Mouse (Mus musculus) spleen, postnatal 14 days (tissue): Measurements from ENCODE around the gene Eif4g3.

Experiments used
- DNase-seq, 2 experiments: peaks; one replicate each; pipeline ENCODE4 v3.0.0; 2021 to 2022; ENCODE audit warnings: low spot score in 2 of 2

Gene Eif4g3

DNA sequence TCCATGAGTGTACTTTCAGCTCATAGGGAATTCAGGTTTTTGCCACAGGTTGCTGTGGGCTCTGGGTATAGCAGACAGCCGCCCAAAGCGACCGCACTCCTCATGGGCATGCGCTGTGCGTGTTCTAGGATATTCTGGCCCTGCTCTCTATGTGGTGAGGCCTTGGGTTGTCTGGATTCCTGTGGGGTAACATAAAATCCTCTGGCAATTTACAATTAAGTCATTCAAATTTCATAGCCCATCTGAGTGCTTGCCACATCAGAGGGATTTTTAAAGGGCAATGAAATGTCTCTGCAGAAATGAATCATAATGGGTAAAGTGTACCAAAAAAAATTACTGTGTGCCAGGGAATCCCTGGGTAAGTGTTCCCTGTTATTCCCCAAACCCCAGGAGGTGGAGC lies 3.4 kb upstream of the Eif4g3 start:
- DNase-seq, result no peak

DNA sequence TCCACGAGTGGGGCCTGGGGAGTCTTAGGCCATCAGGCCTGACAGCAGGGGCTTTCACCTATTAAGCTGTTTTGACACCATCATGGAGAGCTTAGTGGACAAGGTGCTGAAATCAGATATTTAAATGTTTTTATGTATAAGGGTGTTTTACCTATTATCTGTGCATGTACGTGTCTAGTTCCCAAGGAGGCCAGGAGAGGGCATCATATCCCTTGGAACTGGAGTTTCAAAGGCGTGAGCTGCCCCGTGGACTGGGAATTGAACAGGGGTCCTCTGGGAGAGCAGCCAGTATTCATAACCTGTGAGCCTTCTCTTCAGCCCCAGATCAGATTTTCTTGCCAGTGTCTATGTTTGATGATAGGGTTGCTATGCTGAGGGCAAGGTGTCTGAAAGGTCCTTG lies 2.4 kb upstream of the Eif4g3 start:
- DNase-seq, result no peak

DNA sequence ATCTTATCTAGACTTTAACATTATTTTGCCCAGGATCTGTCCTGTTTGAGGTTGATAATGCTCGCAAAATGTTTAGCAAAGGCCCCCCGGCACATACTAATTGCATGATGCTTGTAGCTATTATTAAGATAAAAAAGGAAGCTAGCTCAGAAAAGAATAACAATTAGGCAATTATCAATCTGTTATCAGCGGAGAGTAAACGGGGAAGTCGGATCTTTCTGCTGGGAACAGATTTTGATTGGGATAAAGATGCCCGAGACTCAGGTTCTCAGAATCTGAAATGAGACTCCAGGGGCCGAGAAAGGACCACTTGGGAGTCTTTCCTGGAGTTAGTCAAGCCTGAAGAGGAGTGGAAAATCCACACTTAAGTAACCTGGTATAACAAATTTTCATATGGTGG lies 1.6 kb upstream of the Eif4g3 start:
- no peak for DNase-seq

DNA sequence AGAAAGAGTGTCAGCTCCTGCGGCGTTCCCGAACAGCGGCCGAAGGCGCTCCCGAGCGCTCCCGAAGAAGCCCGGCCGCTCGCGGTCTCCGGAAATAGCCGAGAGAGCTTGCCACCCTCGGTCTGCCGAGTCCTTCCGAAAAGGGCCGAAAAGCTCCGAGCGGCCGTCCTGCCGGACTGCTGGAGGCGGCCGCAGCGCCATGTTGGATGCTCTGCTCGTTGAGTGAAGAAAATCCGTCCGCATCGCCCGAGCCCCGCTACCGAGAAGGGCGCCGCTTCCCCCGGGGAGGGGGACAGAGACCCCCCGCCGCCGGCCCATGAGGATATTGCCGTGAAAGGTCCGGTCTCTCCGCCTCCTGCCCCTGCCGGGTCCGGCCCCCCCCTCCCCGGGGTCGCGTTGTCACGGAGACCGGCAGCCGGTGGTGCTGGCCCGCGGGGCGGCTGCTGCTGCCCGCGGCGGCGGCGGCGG lies 503 bp downstream of the Eif4g3 start:
- peak; percentile 97 to 99 for DNase-seq

DNA sequence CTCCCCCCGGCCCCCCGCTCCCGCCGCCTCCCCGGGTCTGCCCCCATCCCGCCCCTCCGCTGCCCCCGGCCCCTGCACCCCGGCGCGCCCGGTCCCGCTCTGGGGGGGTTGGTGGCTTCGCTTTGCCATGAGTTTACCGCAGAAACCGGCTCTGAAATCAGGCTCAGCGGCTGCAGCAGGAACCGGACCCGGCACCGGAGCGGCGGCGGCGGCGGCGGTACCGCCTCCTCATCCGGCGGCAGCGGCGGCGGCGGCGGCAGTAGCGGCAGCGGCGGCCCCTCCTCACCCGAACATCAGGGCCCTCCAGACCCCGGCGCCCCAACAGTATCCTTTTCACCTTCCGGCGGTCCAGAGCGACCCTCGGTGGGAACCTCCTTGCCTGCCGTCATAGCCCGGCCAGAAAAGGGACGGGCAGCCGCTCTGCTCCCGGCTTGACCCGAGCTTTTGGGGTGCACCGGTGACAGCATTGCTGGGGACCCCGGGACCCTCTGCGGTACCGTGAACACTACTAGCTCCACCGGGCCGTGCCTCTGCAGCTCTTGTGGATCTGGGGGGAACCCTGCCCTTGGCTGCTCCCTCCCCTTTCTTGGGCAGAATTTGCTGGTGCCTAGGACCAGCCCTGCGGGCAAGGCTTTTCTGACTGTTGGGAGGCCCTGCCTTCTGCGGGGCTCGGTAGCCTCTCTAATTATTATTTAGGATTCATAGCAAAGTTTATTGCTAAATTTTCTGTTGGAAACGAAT lies 1.2 kb downstream of the Eif4g3 start:
- peak; percentile 21 to 45 for DNase-seq

DNA sequence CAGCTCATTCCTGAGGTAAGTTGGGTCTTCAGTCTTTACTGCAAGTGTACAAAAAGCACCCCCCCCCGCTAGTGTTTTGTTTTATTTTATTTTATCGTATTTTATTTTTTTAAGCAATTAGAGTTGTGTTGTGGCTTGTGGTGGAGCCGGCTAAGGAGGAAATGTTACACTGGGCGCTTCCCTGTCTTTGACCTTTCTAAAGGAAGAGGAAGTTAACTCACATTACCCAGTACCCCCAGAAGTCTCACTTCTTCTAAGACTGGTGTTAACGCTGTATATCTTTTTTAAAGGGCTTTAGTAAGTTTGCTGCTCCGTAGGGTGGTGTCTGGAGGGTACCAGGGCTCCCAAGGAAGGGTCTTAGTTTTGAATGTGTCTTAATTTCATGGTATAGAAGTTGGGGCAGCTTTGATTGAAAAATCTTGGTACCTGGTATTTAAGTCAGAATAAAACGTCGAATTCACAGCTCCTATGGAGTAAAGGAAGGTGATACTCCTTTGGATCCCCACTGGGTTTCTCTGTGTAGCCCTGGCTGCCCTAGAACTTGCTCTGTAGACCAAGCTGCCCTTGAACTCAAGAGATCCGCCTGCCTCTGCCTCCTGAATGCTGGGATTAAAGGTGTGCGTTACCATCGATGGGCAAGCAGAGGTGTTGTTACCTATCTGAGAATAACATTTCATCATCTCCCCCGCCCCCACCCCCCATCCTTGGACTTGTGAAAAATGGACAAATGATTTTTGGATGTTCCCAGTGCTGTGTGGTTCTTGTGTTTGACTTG lies 1.9 kb downstream of the Eif4g3 start:
- DNase-seq, result no peak

DNA sequence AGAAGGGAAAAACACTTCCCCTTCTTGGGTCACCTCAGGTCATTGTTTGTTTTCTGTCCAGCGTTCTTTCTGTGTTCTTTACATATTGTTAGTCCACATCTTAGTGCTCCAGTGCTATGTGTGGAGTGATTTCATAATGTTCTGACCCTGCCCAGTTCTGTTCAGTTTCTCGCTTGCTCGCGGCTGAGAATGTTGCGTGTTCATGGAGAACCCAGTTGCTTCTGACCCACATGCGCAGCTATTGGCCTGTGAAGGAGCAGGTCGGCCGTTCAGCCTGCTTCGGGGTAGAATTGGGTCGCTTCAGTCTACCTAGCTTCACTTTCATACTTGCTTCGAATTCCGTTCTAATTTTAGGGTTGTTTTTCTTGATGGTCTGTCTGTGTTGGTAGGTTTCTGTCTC lies 2.6 kb downstream of the Eif4g3 start:
- DNase-seq, result no peak

DNA sequence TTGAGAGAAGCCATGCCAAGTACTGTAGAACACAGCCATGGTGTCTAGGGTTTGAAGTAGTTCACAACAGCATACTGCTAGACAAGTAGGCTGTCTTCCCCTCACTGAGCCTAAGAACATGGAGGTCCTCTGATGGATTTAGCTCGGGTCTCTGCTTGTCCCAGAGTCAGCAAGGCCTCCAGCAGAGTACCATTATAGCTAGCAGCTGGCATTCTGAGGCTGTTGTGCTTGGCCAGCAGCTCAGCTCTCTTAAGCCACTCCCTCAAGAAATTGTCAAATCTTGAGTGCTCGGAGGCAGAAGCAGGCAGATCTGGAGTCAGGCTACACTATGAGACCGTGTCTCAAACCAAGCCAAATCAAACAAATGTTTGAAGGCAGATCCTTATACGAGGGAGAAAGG lies 5.4 kb downstream of the Eif4g3 start:
- no peak for DNase-seq

DNA sequence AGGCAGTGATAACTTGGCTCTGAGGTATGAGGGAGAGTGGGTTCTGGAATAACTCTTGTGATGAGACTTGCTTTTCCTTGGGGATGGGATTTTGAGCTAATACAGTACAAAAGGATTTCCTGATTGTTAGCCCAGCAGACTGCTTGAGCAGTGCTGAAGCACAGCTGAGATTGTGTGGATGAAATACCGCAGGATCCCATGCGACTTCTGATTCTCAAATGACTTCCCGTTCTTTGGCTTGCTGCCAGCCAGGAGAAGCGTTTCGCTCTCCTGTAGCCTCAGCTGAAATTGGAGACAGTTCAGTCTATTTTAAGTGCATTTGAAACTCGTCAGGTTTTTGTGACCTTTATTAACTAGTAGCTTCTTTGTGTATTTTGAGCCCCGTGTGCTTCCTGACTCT lies 7.9 kb downstream of the Eif4g3 start:
- DNase-seq, result no peak

DNA sequence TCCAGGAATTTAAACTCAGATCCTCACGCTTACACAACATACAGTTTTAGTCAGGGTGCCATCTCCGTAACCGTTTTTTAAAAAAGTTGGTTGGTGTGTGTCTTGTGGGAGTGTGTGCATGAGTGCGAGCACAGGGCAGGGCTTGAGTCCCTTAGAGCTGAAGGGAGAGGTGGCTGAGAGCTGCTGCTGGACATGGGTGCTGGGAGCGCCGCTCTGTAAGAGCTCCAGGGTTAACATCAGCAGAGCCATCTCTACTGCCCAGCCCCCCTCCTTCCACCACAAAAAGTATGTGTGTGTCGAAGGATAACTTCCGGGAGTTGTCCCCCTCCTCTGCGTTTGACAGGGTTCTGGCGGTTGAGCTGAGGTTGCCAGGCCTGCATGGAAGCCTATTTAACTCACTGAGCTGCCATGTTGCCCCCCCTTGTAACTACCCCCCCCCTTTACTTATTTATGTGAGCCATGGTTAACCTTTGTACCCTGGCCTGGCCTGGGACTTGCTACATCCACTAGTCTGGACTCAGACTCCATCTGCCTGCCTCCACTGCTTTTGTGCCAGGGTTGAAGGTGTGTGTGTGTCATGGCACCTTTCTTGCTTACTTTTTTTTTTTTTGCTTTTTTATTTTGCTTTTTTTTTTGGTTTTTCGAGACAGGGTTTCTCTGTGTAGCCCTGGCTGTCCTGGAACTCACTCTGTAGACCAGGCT lies 11.2 kb downstream of the Eif4g3 start:
- DNase-seq, result no peak

DNA sequence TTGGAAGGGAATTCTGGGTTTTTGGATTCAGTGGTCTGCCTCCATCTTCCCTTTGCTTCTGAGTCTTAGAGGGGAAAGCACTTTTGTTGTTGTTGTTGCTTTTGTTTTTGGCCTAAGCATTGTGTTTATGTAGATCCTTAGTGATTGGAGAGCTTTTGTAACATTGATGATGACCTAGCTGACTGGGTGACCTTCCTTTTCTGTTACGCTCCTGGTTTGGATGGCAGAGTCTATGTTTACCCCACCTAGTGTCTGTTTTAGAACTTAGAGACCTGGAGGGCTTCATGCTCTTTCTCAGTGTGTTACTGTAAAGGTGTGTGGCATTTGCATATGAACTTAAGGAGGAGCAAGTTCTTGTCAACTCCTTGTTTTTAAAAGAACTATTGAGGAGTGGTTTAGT lies 13.0 kb downstream of the Eif4g3 start:
- DNase-seq, result no peak

DNA sequence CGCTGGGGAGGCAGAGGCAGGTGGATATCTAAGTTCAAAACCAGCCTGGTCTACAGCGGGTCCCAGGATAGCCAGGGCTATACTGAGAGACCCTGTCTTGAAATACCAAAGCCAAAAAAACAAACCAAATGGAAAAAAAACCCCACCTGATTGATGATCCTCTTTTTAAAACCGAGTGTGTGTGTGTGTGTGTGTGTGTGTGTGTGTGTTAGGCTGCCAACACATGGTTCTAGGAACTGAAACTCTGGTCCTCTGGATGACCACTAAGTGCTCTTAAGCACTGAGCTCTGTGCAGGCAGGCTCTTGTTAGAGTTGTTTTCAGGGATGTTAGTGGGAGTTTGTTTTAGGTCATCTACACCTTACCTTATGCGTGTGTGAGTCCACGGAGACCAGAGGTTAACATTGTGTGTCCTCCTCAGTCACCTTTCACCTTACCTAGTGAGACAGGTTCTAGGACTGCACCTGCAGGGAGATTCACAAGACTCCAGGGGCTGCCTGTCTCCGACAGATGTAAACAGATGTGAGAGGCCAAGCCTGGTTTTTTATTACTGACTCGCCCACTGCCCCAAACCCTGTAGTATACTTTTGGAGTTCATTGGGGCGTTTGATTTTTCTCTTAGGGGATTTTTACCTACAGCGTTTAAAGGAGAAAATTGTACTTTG lies 14.3 kb downstream of the Eif4g3 start:
- no peak for DNase-seq

DNA sequence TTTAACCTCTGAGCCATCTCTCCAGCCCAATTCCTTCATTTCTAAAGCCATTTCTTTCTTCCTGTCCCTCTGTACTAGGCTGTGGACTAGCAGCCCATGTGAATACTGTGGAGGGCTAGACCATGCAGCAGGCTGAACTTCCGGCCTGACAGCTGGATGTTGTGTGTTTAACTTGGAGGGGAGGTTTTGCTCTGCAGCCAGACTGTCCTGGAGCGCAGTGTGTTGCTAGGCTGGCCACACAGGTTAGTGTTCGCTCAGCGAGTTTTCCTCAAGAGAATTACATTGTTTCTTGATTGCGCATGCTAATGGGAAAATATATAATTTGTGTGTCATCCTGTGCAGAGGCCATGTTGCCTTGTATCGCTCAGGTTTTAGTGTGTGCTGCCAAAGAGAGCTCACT lies 15.8 kb downstream of the Eif4g3 start:
- DNase-seq, result no peak

DNA sequence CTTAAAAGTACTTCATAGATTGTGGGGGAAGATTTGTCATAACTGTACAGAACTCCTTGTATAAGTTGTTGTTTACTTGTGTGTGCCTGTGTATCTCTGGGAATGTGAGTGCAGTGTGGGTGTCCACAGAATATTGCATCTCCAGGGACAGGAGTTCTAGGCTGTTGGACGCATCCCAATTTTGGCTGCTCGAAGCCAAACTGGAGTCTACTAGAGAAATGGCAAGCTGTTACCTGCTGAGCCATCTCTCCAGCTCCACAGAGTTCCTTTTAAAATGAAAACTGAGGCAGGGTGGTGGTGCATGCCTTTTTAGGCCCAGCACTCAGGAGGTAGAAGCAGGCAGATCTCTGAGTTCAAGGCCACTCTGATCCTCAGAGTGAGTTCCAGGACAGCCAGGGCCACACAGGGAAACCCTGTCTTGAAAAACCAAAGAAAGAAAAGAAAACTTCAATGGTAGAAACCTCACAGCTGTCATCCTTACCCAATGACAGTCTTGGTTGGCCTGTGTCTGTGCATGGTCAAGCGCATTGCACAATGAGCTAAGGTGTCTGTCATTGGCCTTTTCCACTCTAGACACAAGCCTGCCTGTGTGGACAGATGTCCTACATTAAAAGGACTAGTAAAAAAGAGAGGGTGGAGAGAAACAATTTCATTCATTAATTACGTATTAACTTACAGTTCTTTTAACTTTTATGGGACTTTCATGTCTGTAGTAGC lies 17.1 kb downstream of the Eif4g3 start:
- no peak for DNase-seq

DNA sequence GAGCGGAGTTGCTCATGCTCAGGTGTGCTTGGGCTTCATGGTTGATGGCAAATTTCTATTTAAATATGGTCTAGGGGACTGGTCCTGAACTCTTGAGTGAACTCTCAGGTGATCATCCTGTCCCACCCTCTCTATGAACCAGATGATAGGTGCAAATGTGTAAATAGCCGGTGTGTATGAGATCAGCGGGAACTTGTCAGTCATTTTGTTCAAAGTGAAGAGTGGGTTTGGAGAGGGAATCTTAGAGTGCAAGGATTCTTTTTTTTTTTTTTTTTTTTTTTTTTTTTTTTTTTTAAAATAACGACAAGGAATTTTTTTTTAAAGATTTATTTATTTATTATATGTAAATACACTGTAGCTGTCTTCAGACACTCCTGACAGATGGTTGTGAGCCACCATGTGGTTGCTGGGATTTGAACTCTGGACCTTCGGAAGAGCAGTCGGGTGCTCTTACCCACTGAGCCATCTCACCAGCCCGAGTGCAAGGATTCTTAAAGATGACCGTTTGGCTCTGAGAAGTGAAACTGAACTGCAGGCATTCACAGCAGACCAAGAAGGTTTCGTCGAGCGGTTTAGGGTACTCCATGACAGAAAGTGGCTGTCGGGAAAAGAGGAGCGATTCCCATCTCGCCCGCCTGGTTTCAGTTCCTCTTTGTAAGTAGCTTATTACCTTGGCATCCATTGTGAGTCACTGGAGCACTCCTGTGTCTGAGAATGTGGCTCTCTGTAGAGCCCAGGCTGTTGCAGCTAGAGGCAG lies 21.1 kb downstream of the Eif4g3 start:
- DNase-seq, result no peak

DNA sequence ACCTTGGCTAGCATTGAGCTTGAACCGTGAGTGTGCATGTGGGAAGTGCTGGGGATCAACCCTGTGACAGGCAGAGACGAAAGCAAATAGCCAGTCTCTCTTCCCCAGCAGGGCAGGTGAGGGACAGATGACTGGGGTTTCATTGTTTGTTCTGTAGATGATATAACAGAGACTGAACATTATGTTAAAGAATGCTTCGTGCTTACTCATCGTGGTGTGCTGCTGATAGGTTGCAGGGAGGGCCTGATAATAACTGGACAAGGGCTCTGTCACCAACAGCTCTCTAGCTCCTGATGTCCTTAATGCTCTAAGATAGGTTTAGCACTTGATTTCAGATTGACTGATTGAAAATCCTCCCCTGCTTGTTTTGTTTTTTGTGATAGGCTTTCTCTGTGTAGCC lies 23.1 kb downstream of the Eif4g3 start:
- DNase-seq, result no peak

DNA sequence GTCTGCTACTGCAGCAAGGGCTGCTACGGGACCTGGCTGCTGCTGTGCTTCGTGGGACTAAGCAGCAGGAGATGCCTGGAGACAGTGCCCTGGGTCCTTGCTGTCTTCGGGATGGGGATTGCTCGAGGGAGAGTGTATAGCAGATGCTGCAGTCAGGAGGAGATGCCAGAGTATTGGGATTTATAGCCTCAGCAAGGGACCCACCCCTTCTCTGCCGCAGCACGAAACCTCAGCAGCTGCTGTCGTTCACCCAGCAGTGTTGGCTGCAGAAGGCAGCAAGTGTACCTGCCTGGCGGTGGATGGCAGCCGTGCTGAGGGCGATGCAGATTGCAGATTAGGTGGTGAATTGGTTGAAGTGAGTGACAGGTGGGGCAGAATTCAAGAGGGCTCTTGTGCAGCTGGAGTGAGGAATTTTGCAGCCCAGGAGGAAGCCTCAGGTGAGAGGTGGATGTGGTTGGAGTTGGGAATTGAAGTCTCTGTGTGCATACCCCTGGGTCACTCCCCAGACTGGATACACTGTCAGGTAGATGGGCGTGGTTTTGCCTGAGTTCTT lies 24.3 kb downstream of the Eif4g3 start:
- DNase-seq, result no peak

DNA sequence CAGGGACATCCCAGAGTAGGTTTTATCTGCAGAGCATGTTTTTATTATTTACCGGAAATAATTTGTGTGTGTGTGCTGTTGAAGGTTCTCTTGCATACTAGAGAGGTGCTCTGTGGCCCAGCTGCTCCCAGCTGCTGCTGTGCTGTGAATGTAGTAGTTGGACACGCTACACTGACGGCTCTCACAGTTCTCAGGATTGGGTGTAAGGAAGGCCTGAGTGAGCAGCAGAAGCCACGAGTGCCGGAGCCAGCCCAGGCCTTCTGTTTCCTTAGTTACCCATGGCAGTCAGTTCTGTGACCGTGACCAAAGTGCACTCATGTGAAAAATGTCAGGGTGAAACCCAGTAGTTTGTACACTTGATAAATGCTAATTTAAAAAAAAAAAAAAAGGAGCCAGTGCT lies 25.2 kb downstream of the Eif4g3 start:
- no peak for DNase-seq

DNA sequence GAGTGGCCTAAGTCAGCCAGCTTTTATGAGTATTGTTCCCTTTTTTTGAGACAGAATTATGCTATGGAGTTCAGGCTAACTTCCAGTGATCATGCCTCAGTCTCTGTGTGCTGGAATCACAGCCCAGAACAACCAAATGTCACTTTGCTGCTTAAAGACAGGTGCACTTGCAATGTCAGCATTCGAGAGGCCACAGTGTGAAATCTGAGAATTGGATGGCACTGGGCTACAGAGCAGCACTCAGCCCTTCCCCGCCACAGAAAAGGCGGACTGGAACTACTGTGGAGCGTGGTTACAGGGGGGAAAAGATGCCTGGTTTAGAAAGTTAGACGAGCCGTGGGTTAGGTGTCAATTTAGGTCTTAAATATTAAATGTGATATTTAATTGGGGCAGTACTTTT lies 27.4 kb downstream of the Eif4g3 start:
- no peak for DNase-seq

DNA sequence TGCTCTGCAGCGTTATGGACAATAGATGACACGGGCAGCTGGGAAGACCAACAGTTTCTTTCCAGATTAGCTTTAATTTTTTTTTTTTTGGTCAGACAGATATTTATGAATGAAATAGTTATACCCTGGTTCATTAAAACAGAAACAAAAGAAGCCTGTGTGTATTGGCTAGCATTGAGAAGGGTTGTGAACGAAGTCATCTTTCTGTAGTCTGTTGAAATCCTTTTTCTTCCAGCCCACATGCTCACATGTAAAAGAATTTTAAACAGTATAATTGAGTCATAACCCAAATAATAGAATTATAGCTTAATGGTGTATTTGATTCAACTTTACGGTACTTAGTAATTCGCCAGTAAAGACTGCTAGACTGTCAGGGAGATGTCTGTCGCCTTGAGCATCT lies 28.8 kb downstream of the Eif4g3 start:
- DNase-seq, result no peak

DNA sequence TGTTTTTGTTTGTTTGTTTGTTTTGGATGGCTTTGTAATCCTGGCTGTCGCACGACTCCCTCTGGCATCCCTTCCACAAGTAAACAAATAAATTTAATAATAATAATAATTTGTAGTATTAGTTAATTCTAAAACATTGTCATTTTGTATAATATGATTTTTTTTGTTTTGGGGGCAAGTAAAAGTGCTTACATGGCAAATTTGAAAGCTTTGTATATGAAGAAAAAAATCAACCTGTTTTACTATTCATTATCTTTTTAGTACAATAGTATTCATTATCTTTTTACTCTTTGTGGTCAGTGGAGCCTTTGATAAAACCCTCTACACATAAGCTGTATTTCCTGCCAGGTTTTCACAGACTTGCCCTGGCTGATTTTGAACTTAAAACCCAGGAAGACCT lies 29.9 kb downstream of the Eif4g3 start:
- no peak for DNase-seq
